Mouse (Mus musculus) megakaryocyte progenitor cell, adult 5-6 weeks (primary cell): ENCODE measurements around the gene Dnajb3. TPM values are rescaled to one million over a fixed set of nuclear protein-coding genes. Genes with fewer than 3 reads are reported as not detected.

Source experiments
- total RNA-seq, 2 experiments: library from RNA; stranded (forward) in 1 of 2; stranded (reverse) in 1 of 2; fragments of 157-497, 149-512 nt in 1 of 2; fragments of 200-1000 nt in 1 of 2; gene quantifications; 2 replicates each; pipeline versions ENCODE4 v1.2.3 to v1.2.4; 2015 to 2017

Dnajb3 gene
- total RNA-seq, 2 experiments from 2014 or later, result 0.17 to 2.4 TPM

Other genes with a start within 250 kb of the Dnajb3 start
- gene Usp40, start 197.2 kb downstream of the Dnajb3 start, total RNA-seq (2015), result 5.5 and 13.0 TPM in 2 replicates
- 11.3 and 13.2 TPM in 2 replicates for gene Usp40, start 197.2 kb downstream of the Dnajb3 start, total RNA-seq (2017)
- not detected in 2 replicates for gene Ugt1a10, start 150.4 kb downstream of the Dnajb3 start, total RNA-seq (2015)
- gene Ugt1a10, start 150.4 kb downstream of the Dnajb3 start, total RNA-seq (2017), result not detected in 2 replicates
- gene Ugt1a9, start 135.0 kb downstream of the Dnajb3 start, total RNA-seq (2015), result not detected in 2 replicates
- gene Ugt1a9, start 135.0 kb downstream of the Dnajb3 start, total RNA-seq (2017), result not detected in 2 replicates
- gene Ugt1a8, start 118.0 kb downstream of the Dnajb3 start, total RNA-seq (2015), result not detected in 2 replicates
- not detected in 2 replicates for gene Ugt1a8, start 118.0 kb downstream of the Dnajb3 start, total RNA-seq (2017)
- gene Ugt1a7c, start 110.7 kb downstream of the Dnajb3 start, total RNA-seq (2015), result 24.0 and 29.5 TPM in 2 replicates
- gene Ugt1a7c, start 110.7 kb downstream of the Dnajb3 start, total RNA-seq (2017), result 37.6 and 47.2 TPM in 2 replicates
- gene Ugt1a6b, start 102.5 kb downstream of the Dnajb3 start, total RNA-seq (2015), result 0.91 and 1.0 TPM in 2 replicates
- gene Ugt1a6b, start 102.5 kb downstream of the Dnajb3 start, total RNA-seq (2017), result 0.87 and 1.6 TPM in 2 replicates
- gene Ugt1a6a, start 71.0 kb downstream of the Dnajb3 start, total RNA-seq (2015), result 2.6 and 2.7 TPM in 2 replicates
- 0.71 and 2.0 TPM in 2 replicates for gene Ugt1a6a, start 71.0 kb downstream of the Dnajb3 start, total RNA-seq (2017)
- 1.0 and 2.5 TPM in 2 replicates for gene Ugt1a5, start 39.8 kb downstream of the Dnajb3 start, total RNA-seq (2015)
- gene Ugt1a5, start 39.8 kb downstream of the Dnajb3 start, total RNA-seq (2017), result 0.81 TPM in 1 of 2 replicates, not detected in the other
- 0.42 and 1.1 TPM in 2 replicates for gene Ugt1a2, start 5.2 kb downstream of the Dnajb3 start, total RNA-seq (2015)
- 0.57 TPM in 1 of 2 replicates, not detected in the other for gene Ugt1a2, start 5.2 kb downstream of the Dnajb3 start, total RNA-seq (2017)
- 0.39 and 0.83 TPM in 2 replicates for gene Ugt1a1, start 6.2 kb upstream of the Dnajb3 start, total RNA-seq (2015)
- gene Ugt1a1, start 6.2 kb upstream of the Dnajb3 start, total RNA-seq (2017), result 0.14 and 0.83 TPM in 2 replicates
- gene Mroh2a, start 21.2 kb upstream of the Dnajb3 start, total RNA-seq (2015), result 0.39 and 1.1 TPM in 2 replicates
- 0.10 and 0.17 TPM in 2 replicates for gene Mroh2a, start 21.2 kb upstream of the Dnajb3 start, total RNA-seq (2017)
- 104 and 106 TPM in 2 replicates for gene Hjurp, start 71.9 kb upstream of the Dnajb3 start, total RNA-seq (2015)
- 156 and 189 TPM in 2 replicates for gene Hjurp, start 71.9 kb upstream of the Dnajb3 start, total RNA-seq (2017)
- not detected in 2 replicates for gene Trpm8, start 71.9 kb upstream of the Dnajb3 start, total RNA-seq (2015)
- not detected in 2 replicates for gene Trpm8, start 71.9 kb upstream of the Dnajb3 start, total RNA-seq (2017)
- not detected in 2 replicates for gene Spp2, start 201.2 kb upstream of the Dnajb3 start, total RNA-seq (2015)
- not detected in 2 replicates for gene Spp2, start 201.2 kb upstream of the Dnajb3 start, total RNA-seq (2017)